Mouse (Mus musculus): ENCODE measurements around the gene Atp6v0e. TPM values are rescaled to one million over a fixed set of nuclear protein-coding genes. Genes with fewer than 3 reads are reported as not detected.

The Atp6v0e gene
- polyA plus RNA-seq, 1 experiment from 2014 or later: 192 TPM

DNA sequence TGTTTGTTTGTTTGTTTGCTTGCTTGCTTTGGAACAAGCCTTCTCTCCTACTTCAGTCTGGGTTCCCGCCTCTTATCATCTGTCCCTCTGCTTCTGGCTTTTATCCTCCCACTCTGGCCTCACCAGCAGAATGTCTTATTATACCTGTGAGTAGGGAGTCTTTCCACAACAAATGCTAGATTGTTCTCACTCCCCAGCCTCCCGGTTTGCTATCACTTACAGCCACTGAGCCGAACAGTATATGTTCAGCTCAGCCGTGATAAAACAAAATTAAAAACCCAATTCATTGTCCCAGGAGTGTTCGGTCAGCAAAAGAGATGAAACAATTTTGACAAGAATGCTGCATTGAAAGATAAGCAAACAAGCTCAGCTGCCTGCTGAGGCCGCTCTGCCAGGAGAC is 47.0 kb downstream of the Atp6v0e start:
- Histone ChIP-seq H3K27me3 (ENCODE audit: control insufficient read depth, insufficient read depth, low read length) (no peaks in the 10 kb centered on the region), H3K4me1 (ENCODE audit: control insufficient read depth, insufficient read depth, low read length) (no peaks in the 10 kb centered on the region), H3K4me2 (replicated peaks; ENCODE audit: low read depth, low read length) (no peak overlapping the region), H3K27ac (ENCODE audit: low read depth, low read length) (no peak overlapping the region), H3K4me3 (ENCODE audit: low read length) (no peak overlapping the region), H3K9me3 (ENCODE audit: control insufficient read depth, low read length) (no peaks in the 10 kb centered on the region), H3K9ac (ENCODE audit: low read depth, low read length) (no peak overlapping the region), H3K36me3 (ENCODE audit: control insufficient read depth, insufficient read depth, low read length) (no peaks in the 10 kb centered on the region)
- no peak for ATAC-seq (ENCODE audit: low FRiP score, low TSS enrichment)
- WGBS: 58% methylated on average over 6 of the region's 6 CpGs

DNA sequence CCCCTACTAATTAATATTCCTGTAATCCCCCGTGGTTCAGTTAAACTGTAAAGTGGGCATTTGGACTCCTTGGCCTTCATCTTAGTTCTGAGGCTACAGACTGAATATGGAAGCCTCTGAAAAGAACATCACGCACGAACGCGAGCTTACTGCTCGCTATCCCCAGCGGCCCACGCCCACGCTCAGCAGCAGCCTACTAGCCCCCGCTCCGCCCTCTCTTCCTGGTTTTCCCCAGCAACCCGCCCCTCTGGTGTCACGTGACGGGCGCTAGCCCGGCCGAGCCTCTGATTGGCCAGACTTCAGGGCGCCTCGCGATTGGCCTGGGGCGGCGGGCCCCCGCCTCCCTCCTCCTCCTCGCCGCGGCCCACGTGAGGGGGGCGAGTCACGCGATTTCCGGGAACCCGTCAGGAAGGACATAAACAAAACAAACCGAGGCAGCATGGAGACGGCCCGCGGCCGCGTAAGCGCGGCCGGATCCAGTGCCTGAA is 52.3 kb downstream of the Atp6v0e start, which contains the start of gene Crebrf:
Gene Crebrf (plus strand): TSS at position 380 of the 488 bp plus-strand sequence.
- no peaks in the 10 kb centered on the region for H3K9me3 ChIP-seq (ENCODE audit: control insufficient read depth, low read length)
- under 1% methylated on average over 41 of the region's 41 CpGs for WGBS
- peak; percentile 86 for ATAC-seq (ENCODE audit: low FRiP score, low TSS enrichment)

DNA sequence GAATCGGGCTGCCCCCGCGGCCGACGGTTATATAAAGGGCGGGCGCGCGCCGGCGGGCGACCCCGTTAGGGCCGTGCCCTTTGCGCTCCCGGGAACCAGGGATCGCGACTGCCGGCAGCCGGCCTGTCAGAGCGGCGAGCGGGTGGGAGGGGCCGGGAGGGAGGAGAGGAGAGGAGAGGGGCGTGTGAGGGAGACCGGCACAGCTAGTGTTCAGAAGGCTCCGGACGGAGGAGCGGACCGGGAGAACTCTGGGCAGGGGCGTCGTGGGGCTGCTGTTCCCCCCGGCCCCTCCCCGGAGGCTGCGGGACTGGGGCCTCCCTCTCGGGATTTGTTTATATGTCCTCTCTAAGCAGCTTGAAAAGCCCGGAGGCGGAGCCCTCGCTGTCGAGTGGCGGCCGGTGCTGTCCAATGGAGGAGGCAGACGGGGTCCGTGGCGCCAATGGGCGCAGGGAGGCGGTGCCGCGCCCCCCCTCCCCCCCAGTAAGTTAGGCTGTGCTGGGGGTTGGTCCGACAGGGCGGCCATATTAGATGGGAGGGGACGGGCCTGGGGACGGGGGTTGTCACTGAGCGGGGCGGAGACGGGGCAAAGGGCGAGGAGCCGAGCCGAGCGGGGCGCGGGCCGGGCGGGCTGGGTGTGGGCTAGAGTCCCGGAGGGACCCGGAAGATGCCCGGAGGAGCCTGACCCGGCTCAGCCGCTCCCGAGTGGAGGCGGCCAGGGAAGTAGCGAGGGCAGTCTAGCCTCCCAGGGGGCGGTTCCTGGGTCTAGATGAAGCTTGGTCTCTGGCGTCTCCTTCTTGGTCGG is 53.1 kb downstream of the Atp6v0e start:
- H3K4me1 ChIP-seq (ENCODE audit: control insufficient read depth, insufficient read depth, low read length): no peaks in the 10 kb centered on the region
- ATAC-seq (ENCODE audit: low FRiP score, low TSS enrichment): peak; percentile 98
- under 1% methylated on average over 60 of the region's 75 CpGs for WGBS
- no peaks in the 10 kb centered on the region for H3K9me3 ChIP-seq (ENCODE audit: control insufficient read depth, low read length)
- H3K36me3 ChIP-seq (ENCODE audit: control insufficient read depth, insufficient read depth, low read length): no peaks in the 10 kb centered on the region
- H3K4me3 ChIP-seq (ENCODE audit: low read length): peak overlapping the region; percentile 95
- peak overlapping the region; percentile 70 for H3K4me2 ChIP-seq (replicated peaks; ENCODE audit: low read depth, low read length)
- peak overlapping the region; percentile 70 for H3K27ac ChIP-seq (ENCODE audit: low read depth, low read length)
- peak overlapping the region; percentile 68 for H3K9ac ChIP-seq (ENCODE audit: low read depth, low read length)
- H3K27me3 ChIP-seq (ENCODE audit: control insufficient read depth, insufficient read depth, low read length): no peaks in the 10 kb centered on the region

More for the DNA sequence above, 52.3 kb downstream of the Atp6v0e start, which contains the start of gene Crebrf:
- H3K9ac ChIP-seq (ENCODE audit: low read depth, low read length): peak within 1 kb of the TSS; percentile 68
- no peaks in the 10 kb centered on the region for H3K4me1 ChIP-seq (ENCODE audit: control insufficient read depth, insufficient read depth, low read length)
- peak within 1 kb of the TSS; percentile 70 for H3K27ac ChIP-seq (ENCODE audit: low read depth, low read length)
- H3K27me3 ChIP-seq (ENCODE audit: control insufficient read depth, insufficient read depth, low read length): no peaks in the 10 kb centered on the region
- H3K4me3 ChIP-seq (ENCODE audit: low read length): peak within 1 kb of the TSS; percentile 95
- no peaks in the 10 kb centered on the region for H3K36me3 ChIP-seq (ENCODE audit: control insufficient read depth, insufficient read depth, low read length)
- H3K4me2 ChIP-seq (replicated peaks; ENCODE audit: low read depth, low read length): peak within 1 kb of the TSS; percentile 70

GRCm38 (mm10) chr17:26717868-26718267 is 54.8 kb downstream of the Atp6v0e start:
- no peak overlapping the region for H3K4me2 ChIP-seq (replicated peaks; ENCODE audit: low read depth, low read length)
- no peak for ATAC-seq (ENCODE audit: low FRiP score, low TSS enrichment)
- no peaks in the 10 kb centered on the region for H3K4me1 ChIP-seq (ENCODE audit: control insufficient read depth, insufficient read depth, low read length)
- no peaks in the 10 kb centered on the region for H3K36me3 ChIP-seq (ENCODE audit: control insufficient read depth, insufficient read depth, low read length)
- no peak overlapping the region for H3K9ac ChIP-seq (ENCODE audit: low read depth, low read length)
- no peak overlapping the region for H3K4me3 ChIP-seq (ENCODE audit: low read length)
- no peaks in the 10 kb centered on the region for H3K27me3 ChIP-seq (ENCODE audit: control insufficient read depth, insufficient read depth, low read length)
- H3K9me3 ChIP-seq (ENCODE audit: control insufficient read depth, low read length): no peaks in the 10 kb centered on the region
- no peak overlapping the region for H3K27ac ChIP-seq (ENCODE audit: low read depth, low read length)
- WGBS: 65% methylated on average over 2 of the region's 2 CpGs

GRCm38 (mm10) chr17:26719405-26719804 is 56.4 kb downstream of the Atp6v0e start:
- no peak overlapping the region for H3K9ac ChIP-seq (ENCODE audit: low read depth, low read length)
- H3K4me3 ChIP-seq (ENCODE audit: low read length): no peak overlapping the region
- no peak for ATAC-seq (ENCODE audit: low FRiP score, low TSS enrichment)
- H3K27ac ChIP-seq (ENCODE audit: low read depth, low read length): no peak overlapping the region
- H3K4me2 ChIP-seq (replicated peaks; ENCODE audit: low read depth, low read length): no peak overlapping the region
- H3K36me3 ChIP-seq (ENCODE audit: control insufficient read depth, insufficient read depth, low read length): no peaks in the 10 kb centered on the region
- H3K4me1 ChIP-seq (ENCODE audit: control insufficient read depth, insufficient read depth, low read length): 0 out of 2 replicates have a peak, but pooled peaks cover under 1% of the 10 kb centered on the region
- H3K9me3 ChIP-seq (ENCODE audit: control insufficient read depth, low read length): no peaks in the 10 kb centered on the region
- no peaks in the 10 kb centered on the region for H3K27me3 ChIP-seq (ENCODE audit: control insufficient read depth, insufficient read depth, low read length)

DNA sequence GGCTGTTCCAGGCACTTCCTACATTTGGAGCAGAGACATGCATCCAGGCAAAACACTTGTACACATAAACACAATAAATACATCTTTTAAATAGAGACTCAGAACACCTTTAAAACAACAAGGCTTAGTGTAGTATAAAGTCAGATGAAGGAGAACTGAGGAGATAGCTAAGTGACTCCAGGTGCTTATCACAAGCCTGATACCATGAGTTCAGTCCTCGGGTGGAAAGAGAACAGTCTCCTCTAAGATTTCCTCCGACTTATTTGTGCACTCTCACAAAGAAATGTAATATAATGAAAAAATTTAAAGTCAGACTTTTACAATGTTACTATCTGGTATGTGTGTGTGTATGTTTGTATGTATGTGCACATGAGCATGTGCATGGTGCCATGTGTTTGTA is 58.8 kb downstream of the Atp6v0e start:
- Histone ChIP-seq H3K27ac (ENCODE audit: low read depth, low read length) (no peak overlapping the region), H3K36me3 (ENCODE audit: control insufficient read depth, insufficient read depth, low read length) (no peaks in the 10 kb centered on the region), H3K4me2 (replicated peaks; ENCODE audit: low read depth, low read length) (no peak overlapping the region), H3K27me3 (ENCODE audit: control insufficient read depth, insufficient read depth, low read length) (no peaks in the 10 kb centered on the region), H3K4me1 (ENCODE audit: control insufficient read depth, insufficient read depth, low read length) (0 out of 2 replicates have a peak, but pooled peaks cover 3% of the 10 kb centered on the region), H3K4me3 (ENCODE audit: low read length) (no peak overlapping the region), H3K9me3 (ENCODE audit: control insufficient read depth, low read length) (no peaks in the 10 kb centered on the region), H3K9ac (ENCODE audit: low read depth, low read length) (no peak overlapping the region)
- 76% methylated on average over 2 of the region's 2 CpGs for WGBS
- no peak for ATAC-seq (ENCODE audit: low FRiP score, low TSS enrichment)

- ATAC-seq (ENCODE audit: low FRiP score, low TSS enrichment): no peak
- no peaks in the 10 kb centered on the region for H3K36me3 ChIP-seq (ENCODE audit: control insufficient read depth, insufficient read depth, low read length)
- no peaks in the 10 kb centered on the region for H3K9me3 ChIP-seq (ENCODE audit: control insufficient read depth, low read length)
- H3K27me3 ChIP-seq (ENCODE audit: control insufficient read depth, insufficient read depth, low read length): no peaks in the 10 kb centered on the region
- H3K9ac ChIP-seq (ENCODE audit: low read depth, low read length): no peak overlapping the region
- H3K4me2 ChIP-seq (replicated peaks; ENCODE audit: low read depth, low read length): no peak overlapping the region
- H3K27ac ChIP-seq (ENCODE audit: low read depth, low read length): no peak overlapping the region
- WGBS: 43% methylated on average over 1 of the region's 1 CpGs
- 0 out of 2 replicates have a peak, but pooled peaks cover 3% of the 10 kb centered on the region for H3K4me1 ChIP-seq (ENCODE audit: control insufficient read depth, insufficient read depth, low read length)
- H3K4me3 ChIP-seq (ENCODE audit: low read length): no peak overlapping the region
Measured at GRCm38 (mm10) chr17:26724790-26725189, 61.8 kb downstream of the Atp6v0e start.

DNA sequence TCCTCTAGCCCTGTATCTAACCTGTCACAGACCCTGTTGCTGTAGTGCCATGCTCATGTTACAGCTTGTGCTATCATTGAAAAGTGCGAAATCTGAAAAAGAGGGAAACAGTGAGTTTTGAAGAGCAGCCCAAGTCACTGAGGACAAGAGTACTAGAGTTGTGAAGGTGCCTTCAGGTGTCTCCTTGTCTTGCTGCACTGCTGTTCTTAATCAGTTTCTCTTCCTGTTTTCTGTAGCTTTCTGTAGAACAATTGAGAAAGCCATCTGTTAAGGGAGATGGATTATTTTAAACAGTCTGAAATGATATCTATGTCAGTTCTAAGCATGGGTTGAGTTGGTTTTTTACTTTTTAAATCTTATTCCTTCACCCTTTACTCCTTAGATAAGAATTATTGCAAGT is 63.6 kb downstream of the Atp6v0e start:
- no peak overlapping the region for H3K4me3 ChIP-seq (ENCODE audit: low read length)
- ATAC-seq (ENCODE audit: low FRiP score, low TSS enrichment): no peak
- H3K36me3 ChIP-seq (ENCODE audit: control insufficient read depth, insufficient read depth, low read length): no peaks in the 10 kb centered on the region
- H3K9ac ChIP-seq (ENCODE audit: low read depth, low read length): no peak overlapping the region
- H3K9me3 ChIP-seq (ENCODE audit: control insufficient read depth, low read length): no peaks in the 10 kb centered on the region
- H3K27ac ChIP-seq (ENCODE audit: low read depth, low read length): no peak overlapping the region
- 0 out of 2 replicates have a peak, but pooled peaks cover 3% of the 10 kb centered on the region for H3K4me1 ChIP-seq (ENCODE audit: control insufficient read depth, insufficient read depth, low read length)
- no peak overlapping the region for H3K4me2 ChIP-seq (replicated peaks; ENCODE audit: low read depth, low read length)
- WGBS: 76% methylated on average over 1 of the region's 1 CpGs
- H3K27me3 ChIP-seq (ENCODE audit: control insufficient read depth, insufficient read depth, low read length): no peaks in the 10 kb centered on the region

DNA sequence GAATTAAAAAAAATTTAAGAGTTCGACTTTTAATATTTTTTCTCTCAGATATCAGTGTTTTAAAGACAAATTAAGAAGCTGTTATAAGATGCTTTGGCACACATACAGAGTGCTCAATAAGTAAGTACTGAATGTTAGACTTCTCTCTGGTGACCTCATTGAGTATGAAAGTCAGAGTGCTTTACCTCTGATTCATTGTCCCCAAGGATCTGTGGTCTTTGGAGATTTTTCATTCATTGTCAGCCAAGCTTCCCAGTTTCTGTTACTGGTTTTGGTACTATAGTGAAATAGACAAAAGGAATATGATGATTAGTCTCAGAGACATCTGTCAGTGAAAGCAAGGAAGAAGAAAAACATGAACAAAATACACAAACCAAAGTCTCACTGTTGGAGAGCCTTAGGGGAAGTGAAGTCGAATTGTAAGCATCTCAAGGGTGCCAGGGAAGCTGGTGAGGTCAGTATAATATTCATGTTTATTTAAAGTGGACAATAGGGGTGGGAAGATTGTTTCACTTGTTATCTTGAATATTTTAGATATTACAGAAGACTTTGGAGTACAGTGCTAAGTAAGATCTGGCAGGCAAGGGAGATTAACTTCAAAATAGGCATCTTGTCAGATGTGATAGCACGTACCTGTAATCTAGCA is 64.2 kb downstream of the Atp6v0e start:
- no peak overlapping the region for H3K4me2 ChIP-seq (replicated peaks; ENCODE audit: low read depth, low read length)
- H3K4me3 ChIP-seq (ENCODE audit: low read length): no peak overlapping the region
- no peak overlapping the region for H3K27ac ChIP-seq (ENCODE audit: low read depth, low read length)
- no peak for ATAC-seq (ENCODE audit: low FRiP score, low TSS enrichment)
- H3K27me3 ChIP-seq (ENCODE audit: control insufficient read depth, insufficient read depth, low read length): no peaks in the 10 kb centered on the region
- H3K4me1 ChIP-seq (ENCODE audit: control insufficient read depth, insufficient read depth, low read length): 0 out of 2 replicates have a peak, but pooled peaks cover 3% of the 10 kb centered on the region
- no peaks in the 10 kb centered on the region for H3K36me3 ChIP-seq (ENCODE audit: control insufficient read depth, insufficient read depth, low read length)
- no peaks in the 10 kb centered on the region for H3K9me3 ChIP-seq (ENCODE audit: control insufficient read depth, low read length)
- H3K9ac ChIP-seq (ENCODE audit: low read depth, low read length): no peak overlapping the region
- WGBS: 83% methylated on average over 3 of the region's 3 CpGs

Data from kidney, embryonic 14.5 days (tissue).